Mouse (Mus musculus) hindbrain, embryonic 15.5 days (tissue): ENCODE data around the gene Lonp1. TPM values are rescaled to one million over a fixed set of nuclear protein-coding genes. Genes with fewer than 3 reads are reported as not detected.

ENCODE experiments used
- ATAC-seq: fragments of 200-750 bp; cut with Nextera tagmentation; 2 replicates; pipeline ENCODE4 v1.8.0; 2017; ENCODE audit warnings: low read depth, moderate number of reproducible peaks, moderate TSS enrichment; ENCODE audit not compliant: low FRiP score
- H3K27ac ChIP-seq: fragments of 300-500 bp; sonication (generic); replicated peaks from 2 replicates; pipeline ENCODE4 v1.5.1; 2015; ENCODE audit warnings: mild to moderate bottlenecking, inconsistent platforms
- H3K27me3 ChIP-seq: fragments of 300-500 bp; sonication (generic); 2 replicates; pipeline ENCODE4 v1.6.1; 2015; ENCODE audit warnings: control low read depth, inconsistent platforms
- H3K36me3 ChIP-seq: fragments of 300-500 bp; sonication (generic); 2 replicates; pipeline ENCODE4 v1.6.1; 2015; ENCODE audit warnings: control low read depth, inconsistent platforms
- H3K4me1 ChIP-seq: fragments of 300-500 bp; sonication (generic); replicated peaks from 2 replicates; pipeline ENCODE4 v1.6.1; 2015; ENCODE audit warnings: control low read depth, inconsistent platforms
- H3K4me2 ChIP-seq: fragments of 300-500 bp; sonication (generic); 2 replicates; pipeline ENCODE4 v1.6.1; 2015; ENCODE audit warnings: moderate library complexity, mild to moderate bottlenecking, inconsistent platforms
- H3K4me3 ChIP-seq: fragments of 300-500 bp; sonication (generic); 2 replicates; pipeline ENCODE4 v1.5.1; 2015; ENCODE audit warnings: mild to moderate bottlenecking, inconsistent platforms
- H3K9ac ChIP-seq: fragments of 300-500 bp; sonication (generic); 2 replicates; pipeline ENCODE4 v1.6.1; 2015; ENCODE audit warnings: inconsistent platforms
- H3K9me3 ChIP-seq: fragments of 300-500 bp; sonication (generic); 2 replicates; pipeline ENCODE4 v1.6.1; 2016; ENCODE audit warnings: control low read depth, inconsistent platforms
- WGBS: fragments of 180-500 bp; shearing (Covaris S2); methylation state at CpG from one replicate; pipeline ENCODE4 v1.1.7; 2015; 5-methylcytosine and 5-hydroxymethylcytosine counted together
- polyA plus RNA-seq: library from polyadenylated mRNA; unstranded; fragments of >200 nt; fragmentation: Nextera tagmentation; extraction: Ambion mirVana; gene quantifications from 2 replicates; pipeline ENCODE4 v1.2.1, GENCODE M21; 2015

The Lonp1 gene
- polyA plus RNA-seq, 1 experiment from 2014 or later = 49.2 TPM

GRCm38 (mm10) chr17:56583071-56583470 is 43.6 kb downstream of the Lonp1 start:
- Histone ChIP-seq H3K27ac (peak overlapping the region; percentile 96; the same call in 1 of the 2 replicates), H3K4me3 (peak overlapping the region; percentile 91), H3K36me3 (peaks cover 33% of the 10 kb centered on the region), H3K27me3 (no peaks in the 10 kb centered on the region), H3K9me3 (no peaks in the 10 kb centered on the region), H3K9ac (peak overlapping the region; percentile 91), H3K4me1 (peaks cover 51% of the 10 kb centered on the region), H3K4me2 (peak overlapping the region; percentile 90)
- WGBS = 81% methylated on average over 1 of the region's 1 CpGs
- no peak for ATAC-seq

GRCm38 (mm10) chr17:56572939-56573338 is 53.7 kb downstream of the Lonp1 start:
- Histone ChIP-seq H3K9me3 (no peaks in the 10 kb centered on the region), H3K27me3 (no peaks in the 10 kb centered on the region), H3K4me3 (no peak overlapping the region), H3K4me1 (no peaks in the 10 kb centered on the region), H3K27ac (no peak overlapping the region), H3K4me2 (no peak overlapping the region), H3K36me3 (peaks cover 80% of the 10 kb centered on the region), H3K9ac (no peak overlapping the region)
- ATAC-seq = no peak
- 89% methylated on average over 3 of the region's 3 CpGs for WGBS

GRCm38 (mm10) chr17:56572154-56572553 is 54.5 kb downstream of the Lonp1 start:
- 38% methylated on average over 1 of the region's 1 CpGs for WGBS
- peaks cover 80% of the 10 kb centered on the region for H3K36me3 ChIP-seq
- H3K4me1 ChIP-seq = no peaks in the 10 kb centered on the region
- no peaks in the 10 kb centered on the region for H3K27me3 ChIP-seq
- no peak for ATAC-seq
- no peak overlapping the region for H3K4me3 ChIP-seq
- no peak overlapping the region for H3K9ac ChIP-seq
- H3K9me3 ChIP-seq = no peaks in the 10 kb centered on the region
- H3K27ac ChIP-seq = no peak overlapping the region
- no peak overlapping the region for H3K4me2 ChIP-seq

GRCm38 (mm10) chr17:56570287-56570686 is 56.4 kb downstream of the Lonp1 start:
- no peak for ATAC-seq
- Histone ChIP-seq H3K4me2 (no peak overlapping the region), H3K36me3 (peaks cover 87% of the 10 kb centered on the region), H3K9me3 (no peaks in the 10 kb centered on the region), H3K27ac (no peak overlapping the region), H3K9ac (no peak overlapping the region), H3K27me3 (no peaks in the 10 kb centered on the region), H3K4me1 (no peaks in the 10 kb centered on the region), H3K4me3 (no peak overlapping the region)
- 90% methylated on average over 4 of the region's 4 CpGs for WGBS

- Histone ChIP-seq H3K27me3 (no peaks in the 10 kb centered on the region), H3K36me3 (peaks cover 95% of the 10 kb centered on the region), H3K27ac (no peak overlapping the region), H3K4me2 (no peak overlapping the region), H3K9ac (no peak overlapping the region), H3K4me1 (no peaks in the 10 kb centered on the region), H3K9me3 (no peaks in the 10 kb centered on the region), H3K4me3 (no peak overlapping the region)
- WGBS = 96% methylated on average over 4 of the region's 4 CpGs
- ATAC-seq = no peak
Observed at GRCm38 (mm10) chr17:56567370-56567769, 59.3 kb downstream of the Lonp1 start.

GRCm38 (mm10) chr17:56566918-56567317 is 59.8 kb downstream of the Lonp1 start:
- H3K4me3 ChIP-seq = no peak overlapping the region
- H3K4me1 ChIP-seq = no peaks in the 10 kb centered on the region
- no peak overlapping the region for H3K4me2 ChIP-seq
- WGBS = 96% methylated on average over 5 of the region's 5 CpGs
- no peak for ATAC-seq
- H3K36me3 ChIP-seq = peaks cover 98% of the 10 kb centered on the region
- no peaks in the 10 kb centered on the region for H3K27me3 ChIP-seq
- H3K9ac ChIP-seq = no peak overlapping the region
- no peak overlapping the region for H3K27ac ChIP-seq
- H3K9me3 ChIP-seq = no peaks in the 10 kb centered on the region

GRCm38 (mm10) chr17:56566293-56566692 is 60.4 kb downstream of the Lonp1 start:
- Histone ChIP-seq H3K27ac (no peak overlapping the region), H3K9ac (no peak overlapping the region), H3K4me3 (no peak overlapping the region), H3K9me3 (no peaks in the 10 kb centered on the region), H3K27me3 (no peaks in the 10 kb centered on the region), H3K36me3 (peaks cover 96% of the 10 kb centered on the region), H3K4me2 (no peak overlapping the region), H3K4me1 (no peaks in the 10 kb centered on the region)
- WGBS = 94% methylated on average over 29 of the region's 29 CpGs
- no peak for ATAC-seq

Other genes with a start within 250 kb of the Lonp1 start
- gene Ptprs, start 150.4 kb downstream of the Lonp1 start, polyA plus RNA-seq = 277 and 302 TPM in 2 replicates
- 0.17 TPM in 1 of 2 replicates, not detected in the other for gene Znrf4, start 114.5 kb downstream of the Lonp1 start, polyA plus RNA-seq
- 0.46 and 1.3 TPM in 2 replicates for gene Gm20219, start 72.5 kb downstream of the Lonp1 start, polyA plus RNA-seq
- gene Safb2, start 42.3 kb downstream of the Lonp1 start, polyA plus RNA-seq = 71.4 and 81.2 TPM in 2 replicates
- 105 and 116 TPM in 2 replicates for gene Safb, start 42.1 kb downstream of the Lonp1 start, polyA plus RNA-seq
- gene 2410015M20Rik, start 17.1 kb downstream of the Lonp1 start, polyA plus RNA-seq = 180 and 193 TPM in 2 replicates
- gene Rpl36, start 13.5 kb downstream of the Lonp1 start, polyA plus RNA-seq = 939 and 1,057 TPM in 2 replicates
- gene Catsperd, start 1.3 kb upstream of the Lonp1 start, polyA plus RNA-seq = 1.2 and 1.7 TPM in 2 replicates
- 103 and 107 TPM in 2 replicates for gene Ranbp3, start 46.4 kb upstream of the Lonp1 start, polyA plus RNA-seq
- 579 and 588 TPM in 2 replicates for gene Ndufa11, start 90.9 kb upstream of the Lonp1 start, polyA plus RNA-seq
- gene Vmac, start 91.1 kb upstream of the Lonp1 start, polyA plus RNA-seq = 15.2 and 16.7 TPM in 2 replicates
- gene Nrtn, start 130.6 kb upstream of the Lonp1 start, polyA plus RNA-seq = 2.5 and 2.6 TPM in 2 replicates
- gene Dus3l, start 137.9 kb upstream of the Lonp1 start, polyA plus RNA-seq = 89.7 and 96.9 TPM in 2 replicates
- gene Prr22, start 143.4 kb upstream of the Lonp1 start, polyA plus RNA-seq = 0.54 and 1.0 TPM in 2 replicates
- 4.8 and 6.7 TPM in 2 replicates for gene Rfx2, start 204.1 kb upstream of the Lonp1 start, polyA plus RNA-seq
- not detected in 2 replicates for gene Acsbg2, start 247.6 kb upstream of the Lonp1 start, polyA plus RNA-seq
- 0.43 and 0.61 TPM in 2 replicates for gene 1700061G19Rik, start 248.6 kb upstream of the Lonp1 start, polyA plus RNA-seq